Mouse (Mus musculus): Measurements from ENCODE around the gene Mdm4. TPM values are rescaled to one million over a fixed set of nuclear protein-coding genes. Genes with fewer than 3 reads are reported as not detected.

Mdm4 gene
- polyA plus RNA-seq, 1 experiment, result 11.5 TPM

- TF ChIP-seq TCF12 (IDR thresholded peaks at IDR 0.05; ENCODE audit: insufficient read depth, poor library complexity, severe bottlenecking) (no peak), POLR2A (IDR thresholded peaks at IDR 0.05; ENCODE audit: insufficient read length, low read depth) (no peak), CEBPB (IDR thresholded peaks at IDR 0.05; ENCODE audit: insufficient read depth, poor library complexity, severe bottlenecking) (no peak), MYOG (IDR thresholded peaks at IDR 0.05; ENCODE audit: control insufficient read depth in 1 of 3, insufficient read depth in 1 of 3, insufficient read length in 2 of 3, low read depth in 2 of 3) (no peak), TCF3 (IDR thresholded peaks at IDR 0.05; ENCODE audit: insufficient read length, low read depth) (no peak), SRF (IDR thresholded peaks at IDR 0.05; ENCODE audit: control insufficient read depth, insufficient read length, low read depth) (no peak), MYOD1 (IDR thresholded peaks at IDR 0.05; ENCODE audit: control insufficient read depth in 1 of 3, insufficient read length in 2 of 3, low read depth in 2 of 3) (no peak), MAX (IDR thresholded peaks at IDR 0.05; ENCODE audit: low read depth) (no peak), POLR2AphosphoS2 (IDR thresholded peaks at IDR 0.05; ENCODE audit: insufficient read length, low read depth) (no peak), REST (IDR thresholded peaks at IDR 0.05; ENCODE audit: insufficient read depth, insufficient read length) (no peak), E2F4 (IDR thresholded peaks at IDR 0.05; ENCODE audit: insufficient read depth) (no peak), USF1 (IDR thresholded peaks at IDR 0.05; ENCODE audit: low read depth) (no peak)
- Histone ChIP-seq H3K27me3 (ENCODE audit: control insufficient read depth, insufficient read depth, insufficient read length) (peaks cover 4% of the 10 kb centered on the region), H3K4me3 (no peak overlapping the region), H3K36me3 (ENCODE audit: control insufficient read depth, insufficient read depth) (no peaks in the 10 kb centered on the region), H3ac (ENCODE audit: control insufficient read depth, insufficient read length) (no peak overlapping the region), H3K4me2 (ENCODE audit: low read depth) (no peak overlapping the region), H3K79me2 (ENCODE audit: control insufficient read depth, insufficient read depth) (no peaks in the 10 kb centered on the region)
Observed at GRCm38 (mm10) chr1:132910414-132911041, 119.8 kb downstream of the Mdm4 start.

DNA sequence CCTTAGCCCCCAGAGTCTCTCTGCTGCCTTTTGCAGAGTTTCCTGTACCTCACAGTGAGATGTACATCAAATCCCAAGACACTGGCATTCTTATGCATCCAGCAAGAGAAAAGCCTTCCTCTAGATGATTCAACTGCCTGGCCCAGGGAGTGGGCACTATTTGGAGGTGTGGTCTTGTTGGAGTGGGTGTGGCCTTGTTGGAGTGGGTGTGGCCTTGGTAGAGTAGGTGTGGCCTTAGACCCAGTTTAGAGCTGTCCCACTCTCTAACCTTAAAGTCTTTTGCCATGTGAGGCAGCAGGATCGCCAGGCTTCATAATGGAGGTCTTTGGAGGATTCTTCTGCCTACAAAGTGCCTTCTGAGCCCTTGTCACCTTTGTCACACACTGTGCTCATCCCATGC is 120.4 kb downstream of the Mdm4 start:
- Histone ChIP-seq H3K4me3 (no peak overlapping the region), H3K36me3 (ENCODE audit: control insufficient read depth, insufficient read depth) (no peaks in the 10 kb centered on the region), H3K4me2 (ENCODE audit: low read depth) (no peak overlapping the region), H3K27me3 (ENCODE audit: control insufficient read depth, insufficient read depth, insufficient read length) (peaks cover 4% of the 10 kb centered on the region), H3ac (ENCODE audit: control insufficient read depth, insufficient read length) (no peak overlapping the region), H3K79me2 (ENCODE audit: control insufficient read depth, insufficient read depth) (no peaks in the 10 kb centered on the region)
- TF ChIP-seq E2F4 (IDR thresholded peaks at IDR 0.05; ENCODE audit: insufficient read depth) (no peak), SRF (IDR thresholded peaks at IDR 0.05; ENCODE audit: control insufficient read depth, insufficient read length, low read depth) (no peak), MAX (IDR thresholded peaks at IDR 0.05; ENCODE audit: low read depth) (no peak), TCF3 (IDR thresholded peaks at IDR 0.05; ENCODE audit: insufficient read length, low read depth) (no peak), CEBPB (IDR thresholded peaks at IDR 0.05; ENCODE audit: insufficient read depth, poor library complexity, severe bottlenecking) (no peak), REST (IDR thresholded peaks at IDR 0.05; ENCODE audit: insufficient read depth, insufficient read length) (no peak), POLR2A (IDR thresholded peaks at IDR 0.05; ENCODE audit: insufficient read length, low read depth) (no peak), POLR2AphosphoS2 (IDR thresholded peaks at IDR 0.05; ENCODE audit: insufficient read length, low read depth) (no peak), TCF12 (IDR thresholded peaks at IDR 0.05; ENCODE audit: insufficient read depth, poor library complexity, severe bottlenecking) (no peak), USF1 (IDR thresholded peaks at IDR 0.05; ENCODE audit: low read depth) (no peak), MYOD1 (IDR thresholded peaks at IDR 0.05; ENCODE audit: control insufficient read depth in 1 of 3, insufficient read length in 2 of 3, low read depth in 2 of 3) (no peak), MYOG (IDR thresholded peaks at IDR 0.05; ENCODE audit: control insufficient read depth in 1 of 3, insufficient read depth in 1 of 3, insufficient read length in 2 of 3, low read depth in 2 of 3) (no peak)

Other genes with a start within 250 kb of the Mdm4 start
- gene Lrrn2, start 150.3 kb downstream of the Mdm4 start, polyA plus RNA-seq (2012; fragmentation: generic; extraction: Trizol), result 0.17 TPM
- gene Pik3c2b, start 15.1 kb upstream of the Mdm4 start, polyA plus RNA-seq (2012; fragmentation: generic; extraction: Trizol), result 1.8 TPM
- 30.9 TPM for gene Ppp1r15b, start 100.6 kb upstream of the Mdm4 start, polyA plus RNA-seq (2012; fragmentation: generic; extraction: Trizol)
- gene Plekha6, start 133.6 kb upstream of the Mdm4 start, polyA plus RNA-seq (2012; fragmentation: generic; extraction: Trizol), result 0.12 TPM

Measured in myocyte (in vitro differentiated cells).